ENCODE assay signal across 25 mouse cellular contexts in genomic region chr12:105259221-105259620, GRCm38 (mm10). TPM values are rescaled to one million over a fixed set of nuclear protein-coding genes. Genes with fewer than 3 reads are reported as not detected.
"Had no signal": no experiment of that assay in that cellular context is flagged by ENCODE, and none has a peak within 500 bp of the region (broad histone marks: within the 10 kb centered on the region; RNA-seq: fewer than 3 reads in every experiment).

No protein-coding gene starts in this region.

- H3K4me1 ChIP-seq: lung, embryonic 15.5 days; megakaryocyte, embryonic 14.5 days; neural tube, embryonic 12.5 days had no signal

- H3K36me3 ChIP-seq: lung, embryonic 15.5 days; midbrain, embryonic 13.5 days; midbrain, embryonic 15.5 days; neural tube, embryonic 12.5 days had no signal

- DNase-seq: lung, adult 2 months; lung, postnatal 14 days; lung, postnatal 36 days; right cerebral cortex, postnatal 25 days; right cerebral cortex, postnatal 4 days; spleen, adult 18-20 months; thymus, adult 18-20 months had no signal

- H3K9me3 ChIP-seq: lung, embryonic 15.5 days; midbrain, embryonic 13.5 days; midbrain, embryonic 15.5 days; neural tube, embryonic 12.5 days had no signal

- H3K9ac ChIP-seq: liver, postnatal 0 days; lung, embryonic 15.5 days; midbrain, embryonic 13.5 days; midbrain, embryonic 15.5 days; neural tube, embryonic 12.5 days had no signal

- H3K27me3 ChIP-seq: lung, embryonic 15.5 days; megakaryocyte, embryonic 14.5 days; midbrain, embryonic 13.5 days; midbrain, embryonic 15.5 days; neural tube, embryonic 12.5 days had no signal

- H3K27ac ChIP-seq: lung, embryonic 15.5 days; macrophage; midbrain, embryonic 13.5 days; midbrain, embryonic 15.5 days; neural tube, embryonic 12.5 days had no signal

- H3K4me3 ChIP-seq: lung, embryonic 15.5 days; megakaryocyte, embryonic 14.5 days; midbrain, embryonic 13.5 days; midbrain, embryonic 15.5 days; neural tube, embryonic 12.5 days had no signal

RNA-seq across cellular contexts. Expression of gene Tcl1, which starts 36.6 kb away (rescaled TPM):
- total RNA-seq: megakaryocyte progenitor cell, adult 5-6 weeks; midbrain, postnatal 0 days; monocyte, adult 5-6 weeks; neutrophil, adult 5-6 weeks had no signal
- polyA plus RNA-seq: liver, postnatal 0 days; lung, adult 2 months; lung, embryonic 15.5 days; lung, postnatal 0 days; macrophage; midbrain, embryonic 11.5 days; midbrain, embryonic 13.5 days; midbrain, embryonic 15.5 days; midbrain, postnatal 0 days; neural tube, embryonic 12.5 days; neural tube, embryonic 14.5 days; small intestine, adult 2 months; stomach, embryonic 14.5 days; stomach, embryonic 16.5 days; urinary bladder, adult 2 months had no signal

RNA-seq across cellular contexts. Expression of gene Tcl1b4, which starts 57.5 kb away (rescaled TPM):
- total RNA-seq: megakaryocyte progenitor cell, adult 5-6 weeks; midbrain, postnatal 0 days; monocyte, adult 5-6 weeks; neutrophil, adult 5-6 weeks had no signal
- polyA plus RNA-seq: liver, postnatal 0 days; lung, adult 2 months; lung, embryonic 15.5 days; lung, postnatal 0 days; macrophage; midbrain, embryonic 11.5 days; midbrain, embryonic 13.5 days; midbrain, embryonic 15.5 days; midbrain, postnatal 0 days; neural tube, embryonic 12.5 days; neural tube, embryonic 14.5 days; small intestine, adult 2 months; stomach, embryonic 14.5 days; stomach, embryonic 16.5 days; urinary bladder, adult 2 months had no signal
